Mouse (Mus musculus): ENCODE results near the gene Rnf43.

Rnf43 gene

GRCm38 (mm10) chr11:87745632-87746555, 83.4 kb downstream of the Rnf43 start:
- peak in 1 of 2 experiments; percentile 27 for DNase-seq (ENCODE audit: low spot score in 2 of 2)

- no peak for DNase-seq (ENCODE audit: low spot score in 2 of 2)
Measured at GRCm38 (mm10) chr11:87747312-87747711, 84.8 kb downstream of the Rnf43 start.

GRCm38 (mm10) chr11:87747716-87748115, 85.2 kb downstream of the Rnf43 start:
- no peak for DNase-seq (ENCODE audit: low spot score in 2 of 2)

GRCm38 (mm10) chr11:87748132-87749119, 85.9 kb downstream of the Rnf43 start:
- peak; percentile 86 to 89 for DNase-seq (ENCODE audit: low spot score in 2 of 2)

GRCm38 (mm10) chr11:87749192-87750042, 86.9 kb downstream of the Rnf43 start:
- peak; percentile 84 to 93 for DNase-seq (ENCODE audit: low spot score in 2 of 2)

- peak; percentile 73 to 78 for DNase-seq (ENCODE audit: low spot score in 2 of 2)
Measured at GRCm38 (mm10) chr11:87750043-87750421, 87.5 kb downstream of the Rnf43 start.

GRCm38 (mm10) chr11:87750521-87750920, 88.0 kb downstream of the Rnf43 start:
- DNase-seq (ENCODE audit: low spot score in 2 of 2), result peak in 1 of 2 experiments; percentile 51

GRCm38 (mm10) chr11:87751031-87751430, 88.5 kb downstream of the Rnf43 start:
- DNase-seq (ENCODE audit: low spot score in 2 of 2), result peak in 1 of 2 experiments; percentile 61

GRCm38 (mm10) chr11:87751491-87751966, 89.0 kb downstream of the Rnf43 start:
- DNase-seq (ENCODE audit: low spot score in 2 of 2), result peak; percentile 74 to 80

GRCm38 (mm10) chr11:87752307-87752706, 89.8 kb downstream of the Rnf43 start:
- peak in 1 of 2 experiments; percentile 26 for DNase-seq (ENCODE audit: low spot score in 2 of 2)

- DNase-seq (ENCODE audit: low spot score in 2 of 2), result peak; percentile 44 to 69
Measured at GRCm38 (mm10) chr11:87753255-87753654, 90.7 kb downstream of the Rnf43 start.

GRCm38 (mm10) chr11:87753891-87754501, 91.5 kb downstream of the Rnf43 start:
- peak; percentile 46 to 60 for DNase-seq (ENCODE audit: low spot score in 2 of 2)

- peak; percentile 70 to 80 for DNase-seq (ENCODE audit: low spot score in 2 of 2)
Measured at GRCm38 (mm10) chr11:87754603-87755002, 92.1 kb downstream of the Rnf43 start.

GRCm38 (mm10) chr11:87755360-87756017, 93.0 kb downstream of the Rnf43 start:
- DNase-seq (ENCODE audit: low spot score in 2 of 2), result peak; percentile 94 to 97

GRCm38 (mm10) chr11:87756251-87756820, 93.8 kb downstream of the Rnf43 start:
- peak; percentile 80 to 81 for DNase-seq (ENCODE audit: low spot score in 2 of 2)

- DNase-seq (ENCODE audit: low spot score in 2 of 2), result peak; percentile 63
Measured at GRCm38 (mm10) chr11:87757001-87757954, 94.8 kb downstream of the Rnf43 start.

- peak in 1 of 2 experiments; percentile 45 for DNase-seq (ENCODE audit: low spot score in 2 of 2)
Measured at GRCm38 (mm10) chr11:87758161-87758911, 95.8 kb downstream of the Rnf43 start.
